Mouse (Mus musculus): Measurements from ENCODE around the gene Eif2b1.
A peak's percentile ranks its signal among the peaks of the same experiment; 100 is the strongest.

Eif2b1 gene

GRCm38 (mm10) chr5:124541602-124541973, 37.3 kb downstream of the Eif2b1 start:
- DNase-seq: no peak

- peak; percentile 75 for DNase-seq
These were observed 37.9 kb downstream of the Eif2b1 start for GRCm38 (mm10) chr5:124540905-124541601.

- DNase-seq: peak; percentile 93
These were observed 38.5 kb downstream of the Eif2b1 start, which contains the start of gene Tmed2 for GRCm38 (mm10) chr5:124540383-124540786. TSS of gene Tmed2 (plus strand) at chr5:124540695.

- DNase-seq: no peak
These were observed 39.0 kb downstream of the Eif2b1 start for GRCm38 (mm10) chr5:124539905-124540304.

GRCm38 (mm10) chr5:124538813-124539792, 39.8 kb downstream of the Eif2b1 start:
- peak; percentile 84 for DNase-seq

GRCm38 (mm10) chr5:124536776-124537175, 42.2 kb downstream of the Eif2b1 start:
- peak; percentile 52 for DNase-seq

GRCm38 (mm10) chr5:124535016-124535415, 43.9 kb downstream of the Eif2b1 start:
- no peak for DNase-seq

- DNase-seq: peak; percentile 16
These were observed 46.5 kb downstream of the Eif2b1 start for GRCm38 (mm10) chr5:124532451-124532850.

GRCm38 (mm10) chr5:124531583-124531930, 47.4 kb downstream of the Eif2b1 start:
- no peak for DNase-seq

- peak; percentile 89 for DNase-seq
These were observed 48.0 kb downstream of the Eif2b1 start, which contains the start of gene Rilpl1 for GRCm38 (mm10) chr5:124530655-124531582. TSS of gene Rilpl1 (minus strand) at chr5:124531391.

GRCm38 (mm10) chr5:124529697-124530096, 49.2 kb downstream of the Eif2b1 start:
- DNase-seq: no peak

GRCm38 (mm10) chr5:124529191-124529651, 49.7 kb downstream of the Eif2b1 start:
- DNase-seq: no peak

GRCm38 (mm10) chr5:124528791-124529190, 50.1 kb downstream of the Eif2b1 start:
- no peak for DNase-seq

GRCm38 (mm10) chr5:124528351-124528750, 50.6 kb downstream of the Eif2b1 start:
- no peak for DNase-seq

GRCm38 (mm10) chr5:124524943-124525342, 54.0 kb downstream of the Eif2b1 start:
- no peak for DNase-seq

- no peak for DNase-seq
These were observed 55.9 kb downstream of the Eif2b1 start for GRCm38 (mm10) chr5:124523032-124523431.

- DNase-seq: no peak
These were observed 57.3 kb downstream of the Eif2b1 start for GRCm38 (mm10) chr5:124521588-124521987.

Data from thymus, postnatal 14 days (tissue).